Mouse (Mus musculus) neural tube, embryonic 12.5 days (tissue): ENCODE measurements around the gene Mdga1. TPM values are rescaled to one million over a fixed set of nuclear protein-coding genes. Genes with fewer than 3 reads are reported as not detected.

ENCODE experiments used
- ATAC-seq: fragments of 200-750 bp; cut with Nextera tagmentation; 2 replicates; pipeline ENCODE4 v1.8.0; 2017; ENCODE audit warnings: low read depth, mild to moderate bottlenecking, moderate TSS enrichment, moderate library complexity; ENCODE audit not compliant: low FRiP score
- H3K27ac ChIP-seq: fragments of 300-500 bp; sonication (generic); 2 replicates; pipeline ENCODE4 v1.5.1; 2016
- H3K27me3 ChIP-seq: fragments of 300-500 bp; sonication (generic); replicated peaks from 2 replicates; pipeline ENCODE4 v1.6.1; 2016; ENCODE audit warnings: mild to moderate bottlenecking
- H3K36me3 ChIP-seq: fragments of 300-500 bp; sonication (generic); 2 replicates; pipeline ENCODE4 v1.6.1; 2016; ENCODE audit warnings: mild to moderate bottlenecking
- H3K4me1 ChIP-seq: fragments of 300-500 bp; sonication (generic); 2 replicates; pipeline ENCODE4 v1.6.1; 2016
- H3K4me2 ChIP-seq: fragments of 300-500 bp; sonication (generic); replicated peaks from 2 replicates; pipeline ENCODE4 v1.6.1; 2016; ENCODE audit warnings: mild to moderate bottlenecking
- H3K4me3 ChIP-seq: fragments of 300-500 bp; sonication (generic); 2 replicates; pipeline ENCODE4 v1.5.1; 2016
- H3K9ac ChIP-seq: fragments of 300-500 bp; sonication (generic); 2 replicates; pipeline ENCODE4 v1.6.1; 2016; ENCODE audit warnings: mild to moderate bottlenecking
- H3K9me3 ChIP-seq: fragments of 300-500 bp; sonication (generic); 2 replicates; pipeline ENCODE4 v1.6.1; 2016; ENCODE audit warnings: mild to moderate bottlenecking
- WGBS: fragments of 180-500 bp; shearing (Covaris S2); methylation state at CpG from one replicate; pipeline ENCODE4 v1.1.7; 2016; 5-methylcytosine and 5-hydroxymethylcytosine counted together
- polyA plus RNA-seq: library from polyadenylated mRNA; unstranded; fragments of >200 nt; fragmentation: Nextera tagmentation; extraction: Ambion mirVana; gene quantifications from 2 replicates; pipeline ENCODE4 v1.2.1, GENCODE M21; 2016

The Mdga1 gene
- polyA plus RNA-seq, 1 experiment from 2014 or later: 7.0 TPM

DNA sequence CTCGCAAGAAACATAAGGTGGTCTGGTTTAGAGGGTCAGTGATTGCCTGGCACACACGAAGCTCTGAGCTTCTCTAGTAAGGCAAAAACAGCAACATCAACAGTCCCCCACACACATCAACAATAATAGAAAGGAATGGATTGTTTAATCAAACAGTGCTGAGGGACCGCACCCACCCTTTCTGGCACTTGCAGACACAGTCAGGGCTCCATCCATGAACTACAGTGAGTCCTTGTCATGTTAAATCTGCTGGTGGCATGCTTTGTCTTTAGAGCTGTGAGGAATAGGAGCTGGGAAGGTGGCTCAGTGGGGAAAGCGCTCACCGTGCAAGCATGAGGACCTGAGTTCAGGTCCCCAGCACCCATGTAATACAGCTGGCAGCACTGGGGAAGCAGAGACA is 26.1 kb upstream of the Mdga1 start:
- 89% methylated on average over 5 of the region's 5 CpGs for whole genome bisulfite sequencing
- Histone ChIP-seq H3K4me3 (no peak overlapping the region), H3K4me1 (no peaks in the 10 kb centered on the region), H3K27ac (no peak overlapping the region), H3K4me2 (no peak overlapping the region), H3K9me3 (no peaks in the 10 kb centered on the region), H3K9ac (no peak overlapping the region), H3K27me3 (no peaks in the 10 kb centered on the region), H3K36me3 (no peaks in the 10 kb centered on the region)
- ATAC-seq: no peak

DNA sequence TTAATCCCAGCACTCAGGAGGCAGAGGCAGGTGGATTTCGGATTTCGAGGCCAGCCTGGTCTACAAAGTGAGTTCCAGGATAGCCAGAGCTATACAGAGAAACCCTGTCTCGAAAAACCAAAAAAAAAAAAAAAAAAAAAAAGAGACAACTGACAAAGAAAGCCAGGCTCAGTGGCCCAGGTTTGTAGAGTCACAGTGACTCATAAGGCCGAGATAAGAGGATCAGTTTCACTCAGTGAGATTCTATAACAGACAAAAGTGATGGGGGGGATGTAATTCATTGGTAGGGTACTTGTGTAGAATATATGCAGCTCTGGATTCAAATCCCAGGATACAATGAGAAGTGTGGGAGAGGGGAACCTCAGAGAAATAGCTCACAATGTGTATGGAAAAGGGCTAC is 24.6 kb upstream of the Mdga1 start:
- Histone ChIP-seq H3K27me3 (no peaks in the 10 kb centered on the region), H3K9me3 (no peaks in the 10 kb centered on the region), H3K9ac (no peak overlapping the region), H3K4me1 (no peaks in the 10 kb centered on the region), H3K27ac (no peak overlapping the region), H3K4me2 (no peak overlapping the region), H3K36me3 (no peaks in the 10 kb centered on the region), H3K4me3 (no peak overlapping the region)
- WGBS: 88% methylated on average over 4 of the region's 4 CpGs
- ATAC-seq: no peak

DNA sequence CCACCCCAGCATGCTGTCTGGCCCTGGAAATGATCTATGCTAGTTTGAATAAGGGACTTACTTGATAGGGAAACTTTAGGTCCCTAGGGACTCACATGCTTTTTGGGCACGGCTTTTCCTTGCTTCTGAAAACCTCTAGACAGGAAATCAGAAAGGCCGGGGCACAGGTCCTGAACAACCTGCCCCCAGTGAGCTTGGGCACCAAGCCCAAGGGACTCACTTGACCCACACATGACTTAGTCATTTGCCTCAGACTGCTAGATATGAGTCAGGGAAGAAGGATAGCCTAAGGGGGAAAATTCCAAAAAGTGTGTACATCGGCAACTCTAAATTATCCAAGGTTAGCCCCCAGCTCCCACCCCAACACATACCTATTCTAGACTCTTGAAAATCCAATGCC is 24.1 kb upstream of the Mdga1 start:
- no peaks in the 10 kb centered on the region for H3K36me3 ChIP-seq
- H3K4me2 ChIP-seq: no peak overlapping the region
- WGBS: 86% methylated on average over 3 of the region's 3 CpGs
- H3K9ac ChIP-seq: no peak overlapping the region
- no peaks in the 10 kb centered on the region for H3K27me3 ChIP-seq
- ATAC-seq: no peak
- no peaks in the 10 kb centered on the region for H3K9me3 ChIP-seq
- H3K4me1 ChIP-seq: no peaks in the 10 kb centered on the region
- H3K4me3 ChIP-seq: no peak overlapping the region
- no peak overlapping the region for H3K27ac ChIP-seq

DNA sequence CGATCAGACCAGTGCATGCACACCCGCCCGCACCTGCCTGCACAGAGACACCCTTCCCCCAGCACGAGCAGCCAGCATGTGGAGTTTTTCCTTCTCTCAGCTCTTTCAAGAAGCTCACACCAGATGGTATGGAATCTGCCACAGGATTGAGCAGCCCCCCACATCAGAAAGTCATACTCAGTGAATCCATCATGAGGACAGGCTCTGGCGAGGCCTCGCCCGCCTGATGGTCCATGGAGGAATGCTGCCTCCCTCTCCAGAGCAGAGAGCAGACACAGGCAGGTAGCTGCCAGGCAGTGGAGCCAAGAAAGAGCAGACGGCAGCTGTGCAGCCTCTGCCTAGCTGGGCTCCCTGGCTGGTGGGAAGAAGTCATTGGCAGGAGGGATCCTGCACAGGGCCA is 23.6 kb upstream of the Mdga1 start:
- WGBS: 84% methylated on average over 8 of the region's 8 CpGs
- H3K4me2 ChIP-seq: no peak overlapping the region
- ATAC-seq: no peak
- H3K27me3 ChIP-seq: no peaks in the 10 kb centered on the region
- no peak overlapping the region for H3K4me3 ChIP-seq
- H3K36me3 ChIP-seq: no peaks in the 10 kb centered on the region
- no peak overlapping the region for H3K9ac ChIP-seq
- no peak overlapping the region for H3K27ac ChIP-seq
- no peaks in the 10 kb centered on the region for H3K4me1 ChIP-seq
- H3K9me3 ChIP-seq: no peaks in the 10 kb centered on the region

DNA sequence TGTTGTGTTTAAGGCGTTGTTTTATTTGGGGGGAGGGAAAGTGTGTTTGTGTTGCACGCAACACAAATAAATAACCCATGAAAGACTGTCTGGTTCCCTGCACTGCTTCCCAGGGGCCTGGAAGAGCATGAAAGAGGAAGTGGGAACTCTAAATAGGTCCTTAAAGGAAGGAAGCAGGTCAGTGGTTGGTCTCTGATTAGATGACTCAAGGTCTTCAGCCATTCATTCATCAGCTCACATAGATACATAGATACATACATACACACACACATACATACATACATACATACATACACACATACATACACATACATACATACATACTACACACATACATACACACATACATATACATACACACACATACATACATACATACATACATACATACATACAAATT is 21.0 kb upstream of the Mdga1 start:
- Histone ChIP-seq H3K27ac (no peak overlapping the region), H3K9me3 (no peaks in the 10 kb centered on the region), H3K4me3 (no peak overlapping the region), H3K9ac (no peak overlapping the region), H3K4me1 (0 out of 2 replicates have a peak, but pooled peaks cover 3% of the 10 kb centered on the region), H3K27me3 (no peaks in the 10 kb centered on the region), H3K36me3 (no peaks in the 10 kb centered on the region), H3K4me2 (no peak overlapping the region)
- WGBS: 87% methylated on average over 2 of the region's 2 CpGs
- ATAC-seq: no peak

DNA sequence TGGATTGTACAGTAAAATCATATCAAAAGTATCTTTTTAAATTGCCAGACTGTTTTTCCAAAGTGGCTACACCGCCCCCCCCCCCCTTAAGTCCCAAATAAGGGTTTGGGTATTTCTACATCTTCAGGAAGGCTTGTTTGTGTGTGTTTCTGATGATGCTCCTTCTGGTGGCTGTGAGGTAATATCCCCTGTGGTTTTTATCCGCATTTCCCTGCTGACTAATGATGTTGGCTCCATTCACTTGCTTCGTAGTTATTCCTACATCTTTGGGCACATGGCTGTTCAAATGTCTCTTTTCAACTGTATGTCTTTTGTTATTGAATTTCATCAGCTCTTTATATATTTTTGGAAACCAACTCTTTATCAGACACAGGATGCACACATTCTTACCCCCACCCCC is 20.2 kb upstream of the Mdga1 start:
- H3K27ac ChIP-seq: no peak overlapping the region
- no peak overlapping the region for H3K4me3 ChIP-seq
- 0 out of 2 replicates have a peak, but pooled peaks cover 3% of the 10 kb centered on the region for H3K4me1 ChIP-seq
- H3K27me3 ChIP-seq: no peaks in the 10 kb centered on the region
- no peak overlapping the region for H3K4me2 ChIP-seq
- no peaks in the 10 kb centered on the region for H3K9me3 ChIP-seq
- no peak for ATAC-seq
- H3K36me3 ChIP-seq: no peaks in the 10 kb centered on the region
- WGBS: 89% methylated on average over 3 of the region's 3 CpGs
- H3K9ac ChIP-seq: no peak overlapping the region

DNA sequence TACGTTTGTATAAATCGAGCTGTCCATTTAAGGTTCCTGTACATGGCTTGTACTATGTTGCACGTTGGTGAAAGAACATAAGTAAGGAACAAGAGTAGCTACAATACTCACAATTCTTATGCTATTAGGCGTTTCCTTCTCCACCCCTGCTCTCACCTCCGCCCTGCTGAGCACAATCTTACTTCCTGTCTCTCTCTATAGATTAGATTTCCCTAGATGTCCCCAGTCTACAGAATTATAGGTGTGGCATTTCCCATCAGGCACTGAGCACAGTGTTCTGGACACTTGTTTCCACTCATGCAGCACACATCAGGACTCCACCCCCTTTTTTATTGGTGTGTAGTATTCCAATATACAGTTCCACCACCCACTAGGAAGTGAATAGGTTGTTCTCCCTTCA is 19.8 kb upstream of the Mdga1 start:
- no peak overlapping the region for H3K4me2 ChIP-seq
- no peak overlapping the region for H3K27ac ChIP-seq
- H3K4me3 ChIP-seq: no peak overlapping the region
- H3K27me3 ChIP-seq: no peaks in the 10 kb centered on the region
- ATAC-seq: no peak
- H3K4me1 ChIP-seq: 0 out of 2 replicates have a peak, but pooled peaks cover 3% of the 10 kb centered on the region
- no peak overlapping the region for H3K9ac ChIP-seq
- WGBS: 88% methylated on average over 5 of the region's 5 CpGs
- no peaks in the 10 kb centered on the region for H3K9me3 ChIP-seq
- H3K36me3 ChIP-seq: no peaks in the 10 kb centered on the region

DNA sequence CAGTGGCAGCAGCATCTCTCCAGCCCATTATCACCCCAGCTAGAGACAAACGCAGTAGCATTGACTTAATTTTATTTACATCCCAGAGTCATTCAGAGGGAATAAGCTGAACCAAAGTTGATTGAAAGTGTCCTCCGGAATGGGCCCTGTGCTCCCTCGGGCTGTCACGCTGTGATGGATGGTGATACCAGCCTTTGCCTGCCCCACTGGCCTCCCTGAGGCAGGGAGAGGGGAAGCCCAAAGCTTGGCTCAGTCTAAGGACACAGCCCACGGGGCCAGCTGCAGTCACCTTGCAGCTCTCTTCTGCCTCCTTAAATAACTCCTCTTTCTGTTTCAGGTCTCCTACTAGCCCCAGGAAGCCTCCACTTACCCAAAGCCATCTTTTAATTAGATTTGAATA is 18.3 kb upstream of the Mdga1 start:
- Histone ChIP-seq H3K4me1 (0 out of 2 replicates have a peak, but pooled peaks cover 3% of the 10 kb centered on the region), H3K9ac (no peak overlapping the region), H3K4me2 (no peak overlapping the region), H3K27ac (no peak overlapping the region), H3K4me3 (no peak overlapping the region), H3K27me3 (no peaks in the 10 kb centered on the region), H3K36me3 (no peaks in the 10 kb centered on the region), H3K9me3 (no peaks in the 10 kb centered on the region)
- WGBS: 24% methylated on average over 5 of the region's 5 CpGs
- no peak for ATAC-seq

DNA sequence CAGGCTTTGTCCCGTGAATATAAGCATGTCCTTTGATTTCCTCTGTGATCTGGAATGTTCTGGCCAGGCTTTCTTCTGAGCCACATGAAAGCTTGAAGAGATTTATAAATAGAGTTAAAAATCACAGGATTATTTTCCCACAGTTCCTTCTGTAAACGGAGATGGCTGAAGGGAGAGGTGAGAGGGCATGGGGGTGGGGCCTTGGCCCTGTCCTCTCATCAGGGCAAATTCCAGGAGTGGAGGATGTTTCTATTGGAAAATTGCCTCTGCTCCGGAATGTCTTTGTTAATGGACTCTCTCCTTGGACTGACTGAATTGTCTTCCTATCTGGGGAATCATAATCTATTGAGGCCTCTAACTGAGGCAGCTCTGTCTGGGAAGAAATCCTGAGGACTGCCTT is 15.6 kb upstream of the Mdga1 start:
- Histone ChIP-seq H3K27me3 (no peaks in the 10 kb centered on the region), H3K36me3 (no peaks in the 10 kb centered on the region), H3K4me1 (0 out of 2 replicates have a peak, but pooled peaks cover 3% of the 10 kb centered on the region), H3K9me3 (no peaks in the 10 kb centered on the region), H3K4me2 (no peak overlapping the region), H3K9ac (no peak overlapping the region), H3K27ac (no peak overlapping the region), H3K4me3 (no peak overlapping the region)
- WGBS: 25% methylated on average over 3 of the region's 3 CpGs
- no peak for ATAC-seq

DNA sequence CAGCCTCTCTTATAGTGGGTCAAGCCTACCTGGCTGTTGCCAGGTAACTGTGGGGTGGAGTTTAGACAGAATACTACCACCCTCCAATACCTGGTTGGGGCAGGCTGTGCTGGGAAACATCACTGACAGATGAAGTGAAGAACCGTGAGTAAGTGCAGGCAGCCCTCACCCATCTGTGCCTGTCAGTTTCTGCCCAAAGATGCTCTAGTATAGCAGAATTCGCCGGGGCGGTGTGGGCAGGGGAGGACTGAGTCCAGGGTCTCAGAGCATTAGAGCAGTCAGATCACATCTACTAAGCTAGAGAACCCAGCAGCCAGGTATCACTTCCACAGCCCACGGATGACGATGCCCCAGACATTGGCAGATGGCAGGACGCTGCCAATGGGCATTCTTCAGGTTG is 15.0 kb upstream of the Mdga1 start:
- H3K4me2 ChIP-seq: no peak overlapping the region
- no peaks in the 10 kb centered on the region for H3K9me3 ChIP-seq
- ATAC-seq: no peak
- no peak overlapping the region for H3K9ac ChIP-seq
- no peaks in the 10 kb centered on the region for H3K36me3 ChIP-seq
- H3K4me1 ChIP-seq: 0 out of 2 replicates have a peak, but pooled peaks cover 3% of the 10 kb centered on the region
- H3K27me3 ChIP-seq: no peaks in the 10 kb centered on the region
- WGBS: 87% methylated on average over 7 of the region's 7 CpGs
- no peak overlapping the region for H3K4me3 ChIP-seq
- H3K27ac ChIP-seq: no peak overlapping the region

DNA sequence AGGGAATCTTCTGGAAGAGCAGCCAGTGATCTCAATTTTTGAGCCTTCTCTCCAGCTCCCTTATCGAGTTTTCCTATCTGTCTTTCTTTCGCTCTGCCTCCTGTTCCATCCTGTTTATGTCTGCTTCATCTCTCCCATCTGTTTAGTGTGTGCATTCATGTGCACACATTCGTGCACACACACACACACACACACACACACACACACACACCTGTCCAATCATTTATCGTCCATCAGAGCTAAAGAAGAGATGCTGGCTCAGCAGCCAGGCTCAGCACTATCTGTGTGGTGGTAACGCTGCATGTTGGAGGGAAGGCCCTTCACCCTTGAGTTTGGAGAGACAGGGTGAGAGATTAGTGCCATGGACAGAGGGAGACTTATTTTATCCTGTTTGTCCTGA is 13.3 kb upstream of the Mdga1 start:
- H3K27me3 ChIP-seq: no peaks in the 10 kb centered on the region
- H3K36me3 ChIP-seq: no peaks in the 10 kb centered on the region
- no peaks in the 10 kb centered on the region for H3K9me3 ChIP-seq
- ATAC-seq: no peak
- H3K4me3 ChIP-seq: no peak overlapping the region
- H3K4me1 ChIP-seq: 0 out of 2 replicates have a peak, but pooled peaks cover 2% of the 10 kb centered on the region
- no peak overlapping the region for H3K9ac ChIP-seq
- WGBS: 85% methylated on average over 5 of the region's 5 CpGs
- no peak overlapping the region for H3K27ac ChIP-seq
- H3K4me2 ChIP-seq: no peak overlapping the region

DNA sequence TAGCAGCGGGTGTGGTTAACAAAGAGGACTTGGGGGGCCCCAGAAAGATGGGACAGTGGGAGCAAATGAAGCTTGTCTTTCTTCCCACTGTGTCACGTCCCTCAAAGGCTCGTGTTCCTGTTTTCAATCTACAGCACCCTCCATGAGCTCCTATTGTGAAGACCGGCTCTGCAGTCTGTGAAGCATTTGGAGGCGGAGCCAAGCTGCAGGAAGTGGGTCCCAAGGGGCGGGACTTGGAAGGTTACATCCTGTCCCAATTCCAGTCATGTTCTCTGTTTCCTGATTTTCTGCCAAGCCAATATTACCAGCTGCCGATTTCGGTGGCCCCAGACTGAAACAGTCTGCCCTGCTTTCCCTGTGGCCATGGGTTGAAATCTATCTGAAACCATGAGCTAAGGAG is 11.7 kb upstream of the Mdga1 start:
- Histone ChIP-seq H3K36me3 (no peaks in the 10 kb centered on the region), H3K4me3 (no peak overlapping the region), H3K27ac (no peak overlapping the region), H3K4me1 (no peaks in the 10 kb centered on the region), H3K4me2 (no peak overlapping the region), H3K9me3 (no peaks in the 10 kb centered on the region), H3K27me3 (no peaks in the 10 kb centered on the region), H3K9ac (no peak overlapping the region)
- ATAC-seq: no peak
- WGBS: 61% methylated on average over 8 of the region's 8 CpGs

DNA sequence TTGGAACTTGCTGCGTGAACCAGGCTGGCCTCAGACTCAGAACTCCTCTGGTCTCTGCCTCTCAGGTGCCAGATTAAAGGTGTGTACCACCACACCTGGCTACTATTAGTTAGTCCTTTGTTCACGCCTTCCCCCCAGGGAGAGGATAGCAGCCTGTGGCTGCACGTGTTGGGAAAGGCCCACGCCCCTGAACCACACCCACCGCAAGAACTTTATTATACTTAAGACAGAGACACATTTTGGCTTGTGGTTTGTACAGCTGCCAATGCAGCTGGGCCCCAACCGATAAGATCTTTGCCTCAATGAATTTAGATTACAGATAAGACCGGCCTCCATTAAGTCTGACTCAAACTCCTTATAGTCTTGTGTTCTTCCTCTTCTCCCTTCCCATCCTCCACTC is 10.0 kb upstream of the Mdga1 start:
- Histone ChIP-seq H3K4me2 (no peak overlapping the region), H3K27me3 (no peaks in the 10 kb centered on the region), H3K27ac (no peak overlapping the region), H3K9me3 (no peaks in the 10 kb centered on the region), H3K9ac (no peak overlapping the region), H3K4me1 (no peaks in the 10 kb centered on the region), H3K4me3 (no peak overlapping the region), H3K36me3 (no peaks in the 10 kb centered on the region)
- ATAC-seq: no peak
- 82% methylated on average over 7 of the region's 7 CpGs for WGBS
